Mouse (Mus musculus) frontal cortex, adult 2 months (tissue): ENCODE results near the gene Lingo4. TPM values are rescaled to one million over a fixed set of nuclear protein-coding genes. Genes with fewer than 3 reads are reported as not detected.

Experiments
- DNase-seq, 2 experiments: peaks; one replicate each; pipeline ENCODE4 v3.0.0; 2022; ENCODE audit warnings: low spot score in 1 of 2; ENCODE audit errors: extremely low spot score in 1 of 2
- polyA plus RNA-seq: library from polyadenylated mRNA; depleted of rRNA; stranded (reverse); fragments of >200 nt; gene quantifications from 2 replicates; pipeline ENCODE4 v1.2.3, GENCODE M21; 2012; rRNA removed

The Lingo4 gene
- polyA plus RNA-seq, 1 experiment: 0.40 TPM

- no peak for DNase-seq
These were observed 45.3 kb downstream of the Lingo4 start, which contains the start of gene Oaz3 for GRCm38 (mm10) chr3:94443597-94443964. Gene Oaz3, minus strand, starts transcription at chr3:94443915.

DNA sequence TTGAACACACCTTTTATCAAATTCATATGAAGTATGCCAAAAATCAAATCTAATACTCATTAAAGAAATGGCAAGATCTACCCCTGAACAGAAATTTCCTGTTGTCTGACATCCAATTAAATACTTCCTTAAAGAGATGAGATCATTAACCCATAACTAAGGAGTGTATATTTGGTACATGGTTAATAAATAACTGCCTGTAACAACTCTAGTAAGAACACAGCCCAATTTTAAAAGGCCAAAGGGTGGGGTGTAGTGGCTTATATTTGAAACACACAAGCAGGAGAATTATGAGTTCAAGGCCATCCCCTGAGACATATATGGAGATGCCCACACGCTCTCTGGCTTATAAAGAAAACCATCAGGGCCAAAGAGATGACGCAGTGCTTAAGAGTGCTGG, 51.1 kb downstream of the Lingo4 start:
- DNase-seq: no peak

Other genes starting within 250 kb of the Lingo4 start
- not detected in 2 replicates for gene Gm10696, start 220.3 kb upstream of the Lingo4 start, polyA plus RNA-seq
- gene Gm5286, start 201.8 kb upstream of the Lingo4 start, polyA plus RNA-seq: not detected in 2 replicates
- not detected in 2 replicates for gene Gm4778, start 134.5 kb upstream of the Lingo4 start, polyA plus RNA-seq
- gene Them4, start 88.4 kb upstream of the Lingo4 start, polyA plus RNA-seq: 18.7 and 22.1 TPM in 2 replicates
- gene Them5, start 56.4 kb upstream of the Lingo4 start, polyA plus RNA-seq: not detected in 2 replicates
- gene C2cd4d, start 36.1 kb upstream of the Lingo4 start, polyA plus RNA-seq: 1.4 and 1.5 TPM in 2 replicates
- gene Rorc, start 25.7 kb upstream of the Lingo4 start, polyA plus RNA-seq: 0.95 and 1.1 TPM in 2 replicates
- 15.5 and 17.0 TPM in 2 replicates for gene Tdrkh, start 14.8 kb downstream of the Lingo4 start, polyA plus RNA-seq
- 49.4 and 52.5 TPM in 2 replicates for gene Mrpl9, start 44.8 kb downstream of the Lingo4 start, polyA plus RNA-seq
- gene Oaz3, start 45.4 kb downstream of the Lingo4 start, polyA plus RNA-seq: 0.19 and 0.28 TPM in 2 replicates
- gene Celf3, start 79.8 kb downstream of the Lingo4 start, polyA plus RNA-seq: 410 and 454 TPM in 2 replicates
- 3.5 and 4.6 TPM in 2 replicates for gene Riiad1, start 81.8 kb downstream of the Lingo4 start, polyA plus RNA-seq
- gene Snx27, start 184.2 kb downstream of the Lingo4 start, polyA plus RNA-seq: 47.5 and 50.5 TPM in 2 replicates
- gene Gm10972, start 244.6 kb downstream of the Lingo4 start, polyA plus RNA-seq: not detected in 2 replicates